Mouse (Mus musculus) mesoderm, embryonic 11.5 days (tissue): ENCODE results near the gene Rab3il1.

Experiments
- DNase-seq: peaks from one replicate; pipeline ENCODE4 v3.0.0-alpha.2; 2012; ENCODE audit warnings: low read depth, low spot score

Gene Rab3il1

DNA sequence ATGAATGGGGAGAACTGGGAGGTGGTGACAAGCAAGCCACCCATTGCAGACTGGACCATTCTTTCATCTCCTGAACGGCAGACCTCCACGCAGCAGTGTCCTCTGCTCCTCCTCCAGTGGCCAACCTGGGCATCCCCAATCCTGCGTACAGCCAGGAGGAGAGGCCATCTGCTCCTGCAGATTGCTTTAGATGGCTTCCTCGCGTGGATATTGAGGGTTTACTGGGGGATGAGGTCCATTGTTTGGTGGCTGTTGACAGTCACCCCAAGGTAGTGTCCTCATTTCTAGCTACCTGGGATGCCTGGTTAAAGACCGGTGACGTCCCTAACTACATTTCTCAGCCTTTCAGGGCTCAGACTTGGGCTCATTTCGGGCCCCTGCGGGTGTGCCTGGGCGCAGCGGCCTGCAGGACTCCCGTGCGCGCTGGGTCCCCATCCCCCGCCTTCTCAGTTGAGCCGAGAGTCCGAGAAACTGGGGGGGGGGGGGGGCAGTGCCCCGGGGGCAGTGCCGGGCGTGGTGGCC is 39.5 kb downstream of the Rab3il1 start:
- no peak for DNase-seq

DNA sequence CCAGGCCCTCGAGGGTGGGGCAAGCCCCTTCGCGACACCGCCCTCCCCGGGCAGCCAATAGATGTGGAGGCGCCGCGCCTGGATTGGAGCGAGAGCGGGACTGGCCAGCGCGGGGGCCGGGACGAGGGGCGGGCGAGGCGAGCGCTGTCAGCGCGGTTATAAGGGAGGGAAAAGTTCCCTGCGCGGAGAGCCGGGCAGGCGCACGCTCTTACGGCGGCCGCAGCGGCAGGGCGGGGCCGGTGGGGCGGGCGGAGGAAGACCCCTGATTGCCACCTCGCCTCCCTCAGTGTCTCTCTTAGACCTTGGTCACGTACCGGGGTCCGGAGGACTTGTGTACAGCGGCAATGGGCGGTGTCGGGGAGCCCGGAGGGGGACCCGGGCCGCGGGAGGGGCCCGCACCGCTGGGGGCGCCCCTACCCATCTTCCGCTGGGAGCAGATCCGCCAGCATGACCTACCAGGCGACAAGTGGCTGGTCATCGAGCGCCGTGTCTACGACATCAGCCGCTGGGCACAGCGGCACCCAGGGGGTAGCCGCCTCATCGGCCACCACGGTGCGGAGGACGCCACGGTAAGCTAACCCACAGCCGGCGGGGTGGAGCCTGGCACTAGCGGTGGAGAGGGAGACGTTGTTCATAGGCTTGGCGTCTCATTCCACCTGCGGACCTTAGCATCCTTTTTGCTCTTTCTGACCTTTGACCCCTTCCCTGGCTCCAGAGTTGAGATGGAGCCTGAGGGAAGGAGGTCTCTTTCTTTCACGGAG is 40.1 kb downstream of the Rab3il1 start, which contains the start of gene Fads3:
Gene Fads3, plus strand, starts transcription at position 182 of the 761 bp plus-strand sequence.
- peak; percentile 73 for DNase-seq

GRCm38 (mm10) chr19:10042232-10042631 is 40.8 kb downstream of the Rab3il1 start:
- no peak for DNase-seq

DNA sequence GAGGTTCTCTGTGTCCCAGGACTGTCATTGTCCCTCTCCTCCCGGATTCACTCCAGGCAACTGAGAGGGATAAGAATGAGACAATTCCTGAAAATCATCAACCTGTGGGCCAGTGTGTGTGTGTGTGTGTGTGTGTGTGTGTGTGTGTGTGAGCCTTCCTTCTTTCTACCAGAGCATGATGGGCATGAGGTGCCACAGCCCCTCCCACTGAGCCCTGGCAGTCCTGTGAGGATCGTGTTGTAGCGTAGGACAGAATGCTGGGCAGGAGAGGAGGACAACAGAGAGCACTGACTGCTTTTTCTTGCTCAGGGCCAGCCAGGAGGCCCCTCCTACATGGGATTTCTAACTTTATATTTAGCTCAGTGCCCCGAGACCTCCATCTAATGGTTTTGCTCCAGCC is 41.3 kb downstream of the Rab3il1 start:
- DNase-seq, result no peak

- no peak for DNase-seq
These were observed 42.2 kb downstream of the Rab3il1 start for GRCm38 (mm10) chr19:10043643-10044042.

- DNase-seq, result no peak
These were observed 44.2 kb downstream of the Rab3il1 start for GRCm38 (mm10) chr19:10045707-10046106.

- DNase-seq, result no peak
These were observed 44.9 kb downstream of the Rab3il1 start for GRCm38 (mm10) chr19:10046346-10046745.

DNA sequence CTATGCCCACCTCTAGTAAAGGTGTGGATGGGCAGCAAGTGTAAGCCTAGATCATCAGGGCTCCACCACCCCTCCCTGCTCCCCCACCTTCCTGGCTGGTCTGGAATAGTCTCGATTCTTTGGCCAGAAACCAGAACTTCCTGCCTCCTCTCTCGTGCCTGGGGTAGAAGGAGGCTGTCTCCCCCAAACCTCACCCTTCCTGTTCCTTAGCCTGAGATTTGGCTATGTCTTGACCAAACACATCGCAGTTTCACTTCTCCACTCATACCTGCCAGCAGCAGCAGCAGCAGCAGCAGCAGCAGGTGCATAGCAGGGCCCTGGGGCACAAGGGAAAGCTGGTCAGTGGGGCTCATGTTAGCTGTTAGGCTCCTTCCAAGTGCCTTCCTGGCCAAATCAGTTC is 45.5 kb downstream of the Rab3il1 start:
- no peak for DNase-seq

GRCm38 (mm10) chr19:10049533-10049932 is 48.1 kb downstream of the Rab3il1 start:
- no peak for DNase-seq

GRCm38 (mm10) chr19:10050438-10050837 is 49.0 kb downstream of the Rab3il1 start:
- no peak for DNase-seq

GRCm38 (mm10) chr19:10052698-10053097 is 51.2 kb downstream of the Rab3il1 start:
- no peak for DNase-seq

GRCm38 (mm10) chr19:10053692-10054260 is 52.3 kb downstream of the Rab3il1 start:
- DNase-seq, result no peak

DNA sequence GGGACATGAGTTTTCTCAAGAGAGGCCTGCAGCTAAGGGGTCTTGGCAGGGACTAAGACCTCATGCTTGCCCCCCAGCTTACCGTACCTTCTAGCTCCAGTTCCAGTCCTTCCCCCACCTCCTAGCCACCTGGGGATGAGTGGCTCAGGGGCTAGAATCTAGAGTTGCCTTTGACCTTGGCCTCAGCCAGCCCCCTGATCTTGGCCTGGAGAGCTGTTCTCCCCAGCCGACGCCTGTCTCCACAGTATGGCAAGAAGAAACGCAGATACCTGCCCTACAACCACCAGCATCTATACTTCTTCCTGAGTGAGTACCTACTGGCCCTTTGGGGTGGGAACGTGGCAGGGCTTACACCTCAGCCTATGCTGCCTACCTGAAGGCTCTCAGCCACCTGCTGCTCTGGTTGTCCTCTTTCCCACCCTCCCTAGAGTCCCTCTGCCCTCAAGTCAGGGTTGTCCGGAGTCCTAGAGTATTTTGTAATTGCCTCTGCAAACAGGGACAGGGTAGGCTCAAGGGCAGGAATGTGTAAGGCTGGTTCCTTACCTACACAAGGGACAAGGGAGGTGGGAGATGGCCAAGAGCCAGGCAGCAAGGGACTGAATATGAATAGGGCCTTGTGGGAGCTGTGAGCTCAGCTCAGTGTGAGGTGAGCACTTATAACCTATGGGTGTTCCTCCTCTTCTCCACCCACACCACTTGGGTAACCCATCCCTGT is 53.0 kb downstream of the Rab3il1 start:
- no peak for DNase-seq

DNA sequence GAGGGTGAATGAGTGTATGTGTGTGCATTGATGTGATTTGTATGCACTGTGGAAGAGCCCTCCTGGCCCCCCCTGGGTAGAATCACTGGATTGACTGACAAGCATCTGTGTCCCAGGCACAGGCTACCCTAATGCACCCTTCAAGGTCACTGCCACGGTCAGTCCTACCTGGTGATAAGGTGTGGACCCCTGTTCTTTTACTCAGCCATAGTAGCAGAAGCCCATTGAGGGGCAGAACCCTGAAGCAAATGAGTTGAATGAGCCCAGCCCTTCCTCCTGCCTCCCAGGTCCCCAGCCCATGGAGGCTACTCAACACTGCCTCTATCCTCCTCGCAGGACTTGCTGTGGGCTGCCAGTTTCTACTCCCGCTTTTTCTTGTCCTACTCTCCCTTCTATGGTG is 53.8 kb downstream of the Rab3il1 start:
- DNase-seq, result no peak

GRCm38 (mm10) chr19:10055783-10056660 is 54.6 kb downstream of the Rab3il1 start:
- DNase-seq, result no peak

- no peak for DNase-seq
These were observed 55.2 kb downstream of the Rab3il1 start for GRCm38 (mm10) chr19:10056686-10057085.

GRCm38 (mm10) chr19:10057486-10058351 is 56.2 kb downstream of the Rab3il1 start:
- DNase-seq, result no peak

DNA sequence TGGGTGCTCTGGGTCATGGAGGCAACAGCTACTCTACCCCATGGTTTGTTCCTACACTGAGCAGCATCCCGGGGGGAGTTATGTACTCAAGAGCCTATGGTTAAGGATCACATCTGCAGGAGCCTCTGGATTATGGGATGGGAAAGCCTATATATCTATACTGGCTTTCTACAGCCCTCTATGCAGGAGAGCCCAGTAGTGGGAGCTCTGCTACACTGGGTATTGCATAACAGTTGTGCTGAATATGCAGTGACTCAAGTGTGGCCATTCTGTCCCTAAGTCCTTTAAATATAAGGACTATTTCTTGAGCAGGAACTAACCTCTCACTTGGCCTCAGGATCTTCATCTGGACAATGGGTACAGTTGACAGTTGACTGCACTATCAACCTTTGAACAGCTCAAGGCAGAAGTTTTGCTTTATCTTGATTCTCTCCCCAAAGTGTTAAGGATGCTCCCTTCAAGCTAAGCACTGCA is 56.9 kb downstream of the Rab3il1 start:
- DNase-seq, result no peak

GRCm38 (mm10) chr19:10058876-10059427 is 57.5 kb downstream of the Rab3il1 start:
- no peak for DNase-seq
